Mouse (Mus musculus): ENCODE measurements around the gene Trp53.

The Trp53 gene

DNA sequence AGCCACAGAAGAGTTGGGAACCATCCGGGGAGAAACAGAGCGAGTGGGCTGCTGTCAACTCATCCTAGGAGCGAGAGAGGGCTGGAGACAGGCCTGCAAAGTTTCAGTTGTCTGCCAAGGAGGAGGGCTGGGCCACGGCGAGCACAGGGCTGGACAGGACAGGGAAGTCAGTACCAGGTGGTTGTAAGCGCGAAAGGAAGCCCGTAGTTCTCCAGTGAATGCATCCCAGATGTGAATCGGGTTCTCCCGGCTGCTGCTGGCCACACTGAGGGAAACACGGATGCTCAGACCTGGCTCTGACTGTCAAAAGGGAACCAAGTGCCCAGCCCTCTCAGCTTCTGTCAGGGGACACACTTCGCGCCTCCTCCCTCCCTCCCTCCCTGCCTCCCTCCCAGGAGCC is 16.8 kb upstream of the Trp53 start:
- DNase-seq = no peak

DNA sequence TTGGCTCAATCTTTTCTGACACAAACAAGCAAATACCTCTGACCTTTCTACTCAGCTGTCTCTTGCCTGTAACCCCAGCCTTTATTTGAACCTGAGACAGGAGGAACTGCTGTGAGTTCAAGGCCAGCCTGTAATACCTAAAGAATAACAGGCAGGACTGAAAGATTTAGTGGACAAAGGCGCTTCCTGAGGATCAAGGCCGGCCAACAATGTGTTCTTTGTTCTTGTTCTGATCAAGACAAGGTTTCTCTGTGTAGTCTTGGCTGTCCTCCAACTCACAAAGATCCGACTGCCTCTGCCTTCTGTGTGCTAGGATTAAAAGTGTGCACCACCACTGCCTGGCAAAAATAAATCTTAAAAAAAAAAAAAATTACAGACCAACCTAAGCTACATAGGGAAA is 15.8 kb upstream of the Trp53 start:
- DNase-seq = no peak

DNA sequence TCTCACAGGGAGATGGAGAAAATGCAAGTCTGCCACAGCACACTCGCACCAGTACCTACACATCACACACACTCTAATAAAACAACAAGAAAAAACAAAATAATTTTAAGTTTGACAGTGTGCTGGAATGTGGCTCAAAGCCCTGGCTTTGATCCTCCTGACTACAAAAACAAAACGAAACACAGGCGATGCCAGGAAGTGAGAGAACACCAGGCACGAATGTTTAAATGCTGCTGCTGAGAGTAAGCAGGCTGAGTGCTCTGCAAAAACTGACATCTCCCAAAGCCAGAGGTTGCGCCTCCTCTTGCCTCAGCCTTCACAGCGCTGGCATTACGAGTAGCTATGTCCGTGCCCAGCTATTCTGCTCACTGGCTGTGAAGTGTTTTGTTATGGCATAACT is 15.0 kb upstream of the Trp53 start:
- no peak for DNase-seq

- DNase-seq = no peak
Measured at GRCm38 (mm10) chr11:69575220-69575619, 4.9 kb upstream of the Trp53 start.

- no peak for DNase-seq
Measured at GRCm38 (mm10) chr11:69576307-69576706, 3.9 kb upstream of the Trp53 start.

DNA sequence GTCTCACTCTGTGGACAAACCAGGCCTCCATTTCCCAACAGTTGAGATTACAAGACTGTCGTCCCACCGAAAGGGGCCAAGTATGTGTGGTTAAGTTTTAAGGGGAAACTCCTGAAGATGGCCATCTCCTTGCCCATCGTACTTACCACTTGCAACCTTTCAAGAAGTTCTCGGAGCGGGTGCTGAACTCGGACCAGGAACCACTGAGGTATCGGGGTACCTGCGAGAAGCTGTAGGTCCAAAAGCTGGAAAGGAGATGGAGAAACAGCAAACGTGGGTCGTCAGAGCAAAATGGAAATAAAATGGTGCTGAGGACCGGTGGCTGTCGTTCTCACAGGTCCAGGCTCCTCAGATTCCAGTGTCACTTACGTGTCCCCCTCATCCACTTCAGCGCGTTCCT is 1.9 kb upstream of the Trp53 start:
- no peak for DNase-seq

- DNase-seq = peak; percentile 96
Measured at GRCm38 (mm10) chr11:69579128-69580017, 786 bp upstream of the Trp53 start.

DNA sequence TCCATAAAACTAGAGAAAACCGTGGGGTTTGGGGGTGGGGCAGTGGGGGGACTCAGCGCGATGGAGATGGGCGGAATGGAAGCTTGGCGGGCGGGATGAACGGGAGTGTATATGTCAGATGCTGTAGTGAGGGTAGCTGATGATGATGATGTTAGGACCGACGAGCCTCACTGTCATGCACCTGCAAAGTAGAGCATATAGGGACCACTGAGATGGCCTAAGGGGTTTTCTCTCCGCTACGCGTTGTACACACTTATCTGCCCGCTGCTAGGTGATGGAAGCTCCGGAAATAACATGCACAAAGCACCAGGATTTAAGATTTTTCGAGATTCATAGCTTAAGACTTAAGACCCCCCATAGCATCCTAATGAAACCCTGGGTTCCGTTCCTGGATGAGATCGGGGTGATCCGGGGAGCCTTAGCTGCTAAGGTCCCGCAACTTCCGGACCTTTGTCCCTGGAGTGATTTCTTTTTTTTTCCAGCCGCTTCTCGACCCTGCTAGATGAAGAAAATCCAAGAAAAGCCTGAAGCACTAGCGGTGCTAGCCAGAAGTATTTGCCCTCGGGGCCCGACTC is 500 bp downstream of the Trp53 start:
- no peak for DNase-seq

GRCm38 (mm10) chr11:69581147-69581688 is 1.1 kb downstream of the Trp53 start:
- peak; percentile 91 for DNase-seq

- no peak for DNase-seq
Measured at GRCm38 (mm10) chr11:69581814-69582213, 1.7 kb downstream of the Trp53 start.

DNA sequence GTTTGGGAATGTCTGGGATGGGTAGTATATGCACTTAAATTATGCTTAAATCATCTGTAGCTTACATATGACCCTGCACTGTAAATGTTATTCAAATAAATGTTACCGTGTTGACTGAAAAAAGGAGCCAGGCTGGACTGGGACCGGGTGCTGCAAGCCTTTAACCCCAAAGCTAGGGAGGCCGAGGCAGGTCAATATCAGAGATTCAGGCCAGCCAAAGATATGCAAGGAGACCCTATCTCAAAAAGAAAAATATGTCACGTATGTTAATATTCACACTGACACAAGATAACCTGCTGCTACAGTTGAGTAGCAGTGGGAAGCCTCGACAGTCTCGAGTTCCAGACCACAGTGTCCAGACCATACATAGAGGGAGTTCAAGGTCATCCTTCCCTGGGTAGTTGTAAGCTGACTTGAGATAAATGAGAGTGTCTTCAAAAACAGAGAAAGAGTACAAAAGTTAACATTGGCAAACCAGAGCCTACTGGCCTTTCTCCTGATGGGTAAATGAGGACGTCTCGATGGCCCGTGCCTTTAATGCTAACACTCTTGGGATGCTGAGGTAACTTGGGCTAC is 2.2 kb downstream of the Trp53 start:
- no peak for DNase-seq

GRCm38 (mm10) chr11:69584008-69584407 is 3.8 kb downstream of the Trp53 start:
- no peak for DNase-seq

- no peak for DNase-seq
Measured at GRCm38 (mm10) chr11:69584937-69585336, 4.8 kb downstream of the Trp53 start.

- DNase-seq = no peak
Measured at GRCm38 (mm10) chr11:69585718-69586325, 5.7 kb downstream of the Trp53 start.

- DNase-seq = no peak
Measured at GRCm38 (mm10) chr11:69589207-69589834, 9.2 kb downstream of the Trp53 start.

GRCm38 (mm10) chr11:69590622-69591021 is 10.5 kb downstream of the Trp53 start:
- DNase-seq = no peak

DNA sequence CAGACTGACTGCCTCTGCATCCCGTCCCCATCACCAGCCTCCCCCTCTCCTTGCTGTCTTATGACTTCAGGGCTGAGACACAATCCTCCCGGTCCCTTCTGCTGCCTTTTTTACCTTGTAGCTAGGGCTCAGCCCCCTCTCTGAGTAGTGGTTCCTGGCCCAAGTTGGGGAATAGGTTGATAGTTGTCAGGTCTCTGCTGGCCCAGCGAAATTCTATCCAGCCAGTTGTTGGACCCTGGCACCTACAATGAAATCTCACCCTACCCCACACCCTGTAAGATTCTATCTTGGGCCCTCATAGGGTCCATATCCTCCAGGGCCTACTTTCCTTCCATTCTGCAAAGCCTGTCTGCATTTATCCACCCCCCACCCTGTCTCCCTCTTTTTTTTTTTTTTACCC is 11.3 kb downstream of the Trp53 start:
- no peak for DNase-seq

DNA sequence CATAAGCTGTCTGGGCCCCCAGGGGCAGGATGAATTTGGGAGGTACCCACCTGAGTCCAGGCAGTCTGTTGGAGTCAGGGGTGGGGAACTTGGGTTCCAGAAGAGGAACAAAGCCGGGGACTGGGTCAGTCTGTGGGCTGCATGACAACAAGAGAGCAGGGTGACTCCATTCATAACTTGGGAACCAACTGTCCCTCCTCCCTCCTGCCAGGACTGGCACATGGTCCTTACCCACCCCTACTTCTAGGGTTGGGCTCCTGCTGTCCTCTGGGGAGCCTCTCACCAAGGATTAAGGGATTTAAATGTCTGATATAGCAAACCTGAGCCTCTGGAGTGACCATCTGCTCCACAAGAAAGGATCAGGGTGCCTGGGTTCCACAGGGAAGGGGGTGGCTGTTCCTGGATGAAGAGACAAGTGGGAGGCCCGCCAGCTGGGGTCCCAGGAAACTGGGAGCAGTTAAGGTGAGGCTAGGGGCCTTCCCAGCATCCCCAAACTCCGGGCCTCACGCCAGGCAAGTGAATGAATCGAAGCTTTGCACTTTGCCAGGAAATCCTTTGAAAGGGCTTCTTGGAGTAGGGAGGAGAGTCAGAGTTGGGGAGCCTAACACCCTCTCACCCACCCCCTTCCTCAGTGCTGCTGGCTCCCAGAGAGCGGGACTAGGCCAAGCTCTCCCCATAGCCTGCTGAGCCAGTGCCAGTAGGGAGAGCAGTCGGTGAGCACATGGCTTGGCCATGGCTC is 11.9 kb downstream of the Trp53 start:
- DNase-seq = peak; percentile 56

DNA sequence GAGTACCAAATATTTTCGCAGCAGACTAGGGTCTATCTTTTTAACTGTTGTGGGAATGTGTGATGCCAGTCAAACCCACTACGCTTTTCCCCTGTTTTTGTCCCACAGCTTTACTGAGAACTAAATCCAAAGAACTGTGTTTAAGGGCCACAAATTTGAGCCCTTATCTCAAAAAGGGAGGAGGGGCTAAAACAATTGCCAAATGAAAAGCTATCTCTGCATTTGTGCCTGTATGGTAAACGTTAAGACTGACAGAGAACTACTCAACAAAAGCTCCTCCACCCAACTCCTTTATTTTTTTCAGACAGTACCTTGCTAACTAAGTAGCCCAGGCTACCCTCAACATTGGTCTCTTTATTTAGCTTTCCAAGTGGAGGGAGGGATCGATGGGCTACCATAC is 12.6 kb downstream of the Trp53 start:
- no peak for DNase-seq

DNA sequence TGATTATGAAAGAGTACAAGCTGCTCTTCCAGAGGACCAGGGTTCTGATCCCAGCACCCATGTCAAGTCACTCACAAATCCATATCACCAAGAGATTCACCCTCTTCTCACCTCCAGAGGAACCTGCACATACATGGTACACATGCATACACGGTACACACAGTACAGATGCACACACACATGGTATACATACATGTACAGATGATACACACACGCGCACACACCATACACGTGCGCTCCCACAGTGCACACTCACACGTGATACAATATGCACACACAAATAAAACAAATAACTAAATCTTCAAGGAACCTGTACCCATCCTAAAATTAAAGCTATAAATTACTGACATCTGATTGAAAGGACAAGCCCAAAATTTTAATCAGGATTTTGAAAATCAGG is 14.7 kb downstream of the Trp53 start:
- no peak for DNase-seq

DNA sequence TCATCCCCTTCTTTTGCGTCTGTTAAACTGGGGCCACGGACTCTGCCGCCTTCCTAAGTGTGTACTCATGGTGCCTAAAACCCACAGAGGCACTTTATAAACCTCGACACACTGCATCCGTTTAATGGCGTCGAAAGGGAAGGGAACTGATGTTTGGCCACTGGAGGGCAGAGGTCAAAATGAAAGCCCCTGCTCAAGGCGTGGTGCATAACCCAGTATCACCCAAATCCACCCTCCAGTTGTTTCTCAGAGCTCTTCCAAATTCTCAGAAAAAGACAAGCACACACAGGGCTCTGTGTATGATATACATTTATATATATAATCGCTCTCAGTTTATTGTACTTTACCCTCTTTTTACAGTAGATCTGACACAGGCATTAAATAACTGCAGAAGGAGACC is 19.3 kb downstream of the Trp53 start:
- no peak for DNase-seq

DNA sequence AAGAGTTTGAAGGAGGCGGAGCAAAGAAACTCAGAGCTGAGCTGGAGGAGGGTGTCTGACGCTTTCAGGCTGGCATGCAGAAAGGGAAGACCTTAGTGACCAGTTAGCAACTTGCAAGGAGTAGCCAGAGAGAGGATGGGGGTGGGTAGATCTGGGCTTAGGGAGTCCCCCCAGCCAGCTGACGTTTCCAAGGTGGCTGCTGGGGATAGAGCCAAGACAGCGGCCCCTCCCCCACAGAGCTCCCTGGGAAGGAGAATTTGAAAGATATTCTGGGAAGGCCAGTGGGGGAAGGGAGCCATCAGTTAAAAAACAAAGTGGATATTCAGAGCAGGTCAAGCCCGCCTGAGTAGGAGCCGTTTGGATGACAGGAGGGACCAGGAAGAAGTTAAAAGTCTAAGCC is 19.9 kb downstream of the Trp53 start:
- peak; percentile 57 for DNase-seq
